Mouse (Mus musculus) ES-Bruce4 (cell line): ENCODE data around the gene Fkrp.
A peak's percentile ranks its signal among the peaks of the same experiment; 100 is the strongest.

Source experiments
- CTCF ChIP-seq: IDR thresholded peaks from one replicate; pipeline ENCODE4 v1.8.1; 2011; ENCODE audit warnings: low read depth, low read length
- EP300 ChIP-seq: IDR thresholded peaks from 2 replicates; pipeline ENCODE4 v1.6.1; 2011; ENCODE audit warnings: low read depth, low read length; ENCODE audit not compliant: insufficient read depth
- POLR2A ChIP-seq: IDR thresholded peaks from one replicate; pipeline ENCODE4 v1.8.1; 2011; ENCODE audit warnings: low read length; ENCODE audit not compliant: insufficient read depth

DNA sequence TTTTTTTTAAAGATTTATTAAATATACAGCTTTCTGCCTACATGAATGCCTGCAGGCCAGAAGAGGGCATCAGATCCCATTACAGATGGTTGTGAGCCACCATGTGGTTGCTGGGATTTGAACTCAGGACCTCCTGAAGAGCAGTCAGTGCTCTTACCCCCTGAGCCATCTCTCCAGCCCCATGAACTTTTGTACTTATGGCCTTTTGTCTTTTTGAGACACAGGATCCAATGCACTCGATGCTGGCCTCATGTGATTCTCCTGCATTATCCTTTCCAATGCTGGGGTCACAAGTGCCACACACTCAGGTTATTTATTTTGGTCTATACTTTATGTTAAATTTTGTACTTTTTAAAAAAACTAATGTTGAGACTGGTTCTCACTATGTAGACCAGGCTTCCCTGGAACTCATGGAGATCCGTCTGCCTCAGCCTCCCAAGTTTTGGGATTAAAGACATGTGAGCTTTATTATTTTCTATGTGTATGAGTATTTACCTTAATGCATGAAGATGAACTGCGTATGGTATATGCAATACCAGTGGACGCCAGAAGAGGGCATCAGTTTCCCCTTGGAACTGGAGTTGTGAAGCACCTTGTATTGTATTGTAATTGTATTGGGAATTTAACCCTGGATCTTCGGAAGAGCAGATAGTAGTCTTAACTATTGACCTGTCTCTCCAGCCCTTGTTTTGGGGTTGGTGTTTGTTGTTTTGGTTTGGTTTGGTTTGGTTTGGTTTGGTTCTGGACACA is 43.5 kb upstream of the Fkrp start:
- TF ChIP-seq POLR2A (no peak), CTCF (peak; percentile 6), EP300 (no peak)
